Mouse (Mus musculus) spleen, adult 2 months (tissue): ENCODE data around the gene Etv3. TPM values are rescaled to one million over a fixed set of nuclear protein-coding genes. Genes with fewer than 3 reads are reported as not detected.
"Not testable (repeated sequence)": the region's sequence is repeated elsewhere in the genome, so short reads cannot be mapped to it uniquely, and the experiment has no call there.

Experiments
- DNase-seq, 2 experiments: peaks; one replicate each; pipeline versions ENCODE4 v3.0.0 to v3.0.0-alpha.2; 2012 to 2021; ENCODE audit warnings: low spot score in 2 of 2, low read depth in 1 of 2
- H3K27ac ChIP-seq: fragments of 200-500 bp; 2 replicates; pipeline ENCODE4 v1.5.1; 2012; ENCODE audit warnings: low read length, inconsistent platforms; ENCODE audit not compliant: insufficient read depth
- H3K27me3 ChIP-seq: fragments of 200-500 bp; 2 replicates; pipeline ENCODE4 v1.6.1; 2012; ENCODE audit warnings: mild to moderate bottlenecking, moderate library complexity, low read length, inconsistent platforms; ENCODE audit not compliant: control insufficient read depth, insufficient read depth
- H3K36me3 ChIP-seq: fragments of 200-500 bp; 2 replicates; pipeline ENCODE4 v1.6.1; 2012; ENCODE audit warnings: mild to moderate bottlenecking, low read length, inconsistent platforms; ENCODE audit not compliant: control insufficient read depth, insufficient read depth
- H3K4me1 ChIP-seq: fragments of 200-500 bp; 2 replicates; pipeline ENCODE4 v1.6.1; 2011; ENCODE audit warnings: inconsistent platforms; ENCODE audit not compliant: control insufficient read depth, insufficient read depth, insufficient read length
- H3K4me3 ChIP-seq: fragments of 200-500 bp; 2 replicates; pipeline ENCODE4 v1.5.1; 2011; ENCODE audit warnings: mild to moderate bottlenecking, inconsistent platforms; ENCODE audit not compliant: insufficient read depth, insufficient read length; ENCODE audit errors: extremely low read depth
- CTCF ChIP-seq: fragments of 200-500 bp; IDR thresholded peaks from 2 replicates; pipeline ENCODE4 v1.5.1; 2011; ENCODE audit warnings: mild to moderate bottlenecking, inconsistent platforms; ENCODE audit not compliant: insufficient read depth, insufficient read length, insufficient replicate concordance; ENCODE audit errors: extremely low read depth
- POLR2A ChIP-seq: fragments of 200-500 bp; IDR thresholded peaks from 2 replicates; pipeline ENCODE4 v1.6.1; 2011; ENCODE audit warnings: low read depth, low read length, inconsistent platforms
- WGBS: fragments of 180-500 bp; shearing (Covaris S2); methylation state at CpG from one replicate; pipeline ENCODE4 v1.1.7; 2018; 5-methylcytosine and 5-hydroxymethylcytosine counted together
- polyA plus RNA-seq: library from polyadenylated mRNA; depleted of rRNA; stranded (reverse); fragments of >200 nt; gene quantifications from 2 replicates; pipeline ENCODE4 v1.2.3, GENCODE M21; 2012; rRNA removed

Etv3 gene
- polyA plus RNA-seq, result 17.5 and 22.4 TPM in 2 replicates

GRCm38 (mm10) chr3:87525043-87525836, at the start of gene Etv3:
TSS of gene Etv3 (plus strand) at chr3:87525407.
- 7% methylated on average over 56 of the region's 64 CpGs for WGBS
- H3K27me3 ChIP-seq, result no peaks in the 10 kb centered on the region
- peaks cover 31% of the 10 kb centered on the region for H3K4me1 ChIP-seq
- peak; percentile 75 to 90 for DNase-seq
- no peak for TF ChIP-seq CTCF
- TF ChIP-seq POLR2A, result no peak
- H3K4me3 ChIP-seq, result peak within 1 kb of the TSS; percentile 88
- H3K36me3 ChIP-seq, result peaks cover 8% of the 10 kb centered on the region
- H3K27ac ChIP-seq, result peak within 1 kb of the TSS; percentile 80

GRCm38 (mm10) chr3:87477948-87478347, 47.3 kb upstream of the Etv3 start:
- WGBS, result 72% methylated on average over 3 of the region's 3 CpGs
- DNase-seq, H3K36me3 ChIP-seq, H3K4me3 ChIP-seq, H3K4me1 ChIP-seq, H3K27me3 ChIP-seq, H3K27ac ChIP-seq: not testable (repeated sequence)

- H3K27ac ChIP-seq, DNase-seq, H3K4me3 ChIP-seq, H3K4me1 ChIP-seq, H3K36me3 ChIP-seq, H3K27me3 ChIP-seq: not testable (repeated sequence)
- WGBS, result 87% methylated on average over 6 of the region's 6 CpGs
Measured at GRCm38 (mm10) chr3:87478596-87478995, 46.6 kb upstream of the Etv3 start.

- not testable (repeated sequence) for H3K27me3 ChIP-seq, H3K27ac ChIP-seq, DNase-seq, H3K4me1 ChIP-seq, H3K4me3 ChIP-seq, H3K36me3 ChIP-seq
Measured at GRCm38 (mm10) chr3:87479230-87479629, 46.0 kb upstream of the Etv3 start.

- WGBS, result 43% methylated on average over 4 of the region's 4 CpGs
- TF ChIP-seq POLR2A (no peak), CTCF (no peak)
- peak overlapping the region; percentile 78 for H3K27ac ChIP-seq
- H3K36me3 ChIP-seq, result no peaks in the 10 kb centered on the region
- H3K4me3 ChIP-seq, result no peak overlapping the region
- peaks cover 9% of the 10 kb centered on the region; the same call in 1 of the 2 replicates for H3K4me1 ChIP-seq
- DNase-seq, result no peak
- H3K27me3 ChIP-seq, result no peaks in the 10 kb centered on the region
Measured at GRCm38 (mm10) chr3:87487392-87487791, 37.8 kb upstream of the Etv3 start.

- WGBS, result 17% methylated on average over 2 of the region's 2 CpGs
- TF ChIP-seq POLR2A (no peak), CTCF (no peak)
- peak in 1 of 2 experiments; percentile 73 for DNase-seq
- Histone ChIP-seq H3K4me1 (peaks cover 9% of the 10 kb centered on the region; the same call in 1 of the 2 replicates), H3K36me3 (no peaks in the 10 kb centered on the region), H3K27me3 (no peaks in the 10 kb centered on the region), H3K4me3 (no peak overlapping the region), H3K27ac (peak overlapping the region; percentile 87)
Measured at GRCm38 (mm10) chr3:87487911-87488310, 37.3 kb upstream of the Etv3 start.

GRCm38 (mm10) chr3:87498266-87498665, 26.9 kb upstream of the Etv3 start:
- peaks cover 8% of the 10 kb centered on the region for H3K4me1 ChIP-seq
- no peaks in the 10 kb centered on the region for H3K27me3 ChIP-seq
- H3K27ac ChIP-seq, result no peak overlapping the region
- WGBS, result 83% methylated on average over 9 of the region's 9 CpGs
- no peak for DNase-seq
- TF ChIP-seq POLR2A, result no peak
- TF ChIP-seq CTCF, result no peak
- H3K36me3 ChIP-seq, result no peaks in the 10 kb centered on the region
- H3K4me3 ChIP-seq, result no peak overlapping the region
